Mouse (Mus musculus) limb, embryonic 10.5 days (tissue): ENCODE measurements at regions not wholly inside any gene's neighbourhood (a gene's known extent, or its start where the extent isn't known, plus 50 kb on each side); places are given as distances from the start of the nearest gene placed in this dataset.
"Not testable (repeated sequence)": the region's sequence is repeated elsewhere in the genome, so short reads cannot be mapped to it uniquely, and the experiment has no call there.

Experiments used
- DNase-seq: peaks from one replicate; pipeline ENCODE4 v3.0.0-alpha.2; 2017; ENCODE audit warnings: low spot score
- H3K27ac ChIP-seq: fragments of 300-500 bp; sonication (generic); 2 replicates; pipeline ENCODE4 v1.5.1; 2016; ENCODE audit warnings: mild to moderate bottlenecking
- H3K27me3 ChIP-seq: fragments of 300-500 bp; sonication (generic); 2 replicates; pipeline ENCODE4 v1.6.1; 2016; ENCODE audit warnings: low read depth, mild to moderate bottlenecking; ENCODE audit not compliant: poor library complexity, severe bottlenecking
- H3K36me3 ChIP-seq: fragments of 300-500 bp; sonication (generic); 2 replicates; pipeline ENCODE4 v1.6.1; 2016; ENCODE audit warnings: mild to moderate bottlenecking, moderate library complexity
- H3K4me1 ChIP-seq: fragments of 300-500 bp; sonication (generic); 2 replicates; pipeline ENCODE4 v1.6.1; 2016
- H3K4me3 ChIP-seq: fragments of 300-500 bp; sonication (generic); 2 replicates; pipeline ENCODE4 v1.5.1; 2016; ENCODE audit warnings: mild to moderate bottlenecking, moderate library complexity
- H3K9me3 ChIP-seq: fragments of 300-500 bp; sonication (generic); replicated peaks from 2 replicates; pipeline ENCODE4 v1.6.1; 2016; ENCODE audit warnings: mild to moderate bottlenecking
- WGBS: fragments of 180-500 bp; shearing (Covaris S2); methylation state at CpG from one replicate; pipeline ENCODE4 v1.1.7; 2016; 5-methylcytosine and 5-hydroxymethylcytosine counted together

DNA sequence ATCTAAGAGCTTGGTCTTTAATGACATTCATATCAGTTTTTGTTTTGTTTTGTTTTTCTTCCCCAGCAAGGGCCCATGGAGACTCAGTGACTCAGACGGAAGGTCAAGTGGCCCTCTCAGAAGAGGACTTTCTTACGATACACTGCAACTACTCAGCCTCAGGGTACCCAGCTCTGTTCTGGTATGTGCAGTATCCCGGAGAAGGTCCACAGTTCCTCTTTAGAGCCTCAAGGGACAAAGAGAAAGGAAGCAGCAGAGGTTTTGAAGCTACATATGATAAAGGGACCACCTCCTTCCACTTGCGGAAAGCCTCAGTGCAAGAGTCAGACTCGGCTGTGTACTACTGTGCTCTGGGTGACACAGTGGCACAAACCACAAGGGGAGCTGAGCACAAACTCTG, 512.2 kb upstream of the Olfr1507 start:
- not testable (repeated sequence) for H3K4me1 ChIP-seq, H3K27ac ChIP-seq, H3K36me3 ChIP-seq, H3K27me3 ChIP-seq, H3K9me3 ChIP-seq, DNase-seq, H3K4me3 ChIP-seq
- WGBS: no CpG with 5 or more reads among the region's 5 CpGs

DNA sequence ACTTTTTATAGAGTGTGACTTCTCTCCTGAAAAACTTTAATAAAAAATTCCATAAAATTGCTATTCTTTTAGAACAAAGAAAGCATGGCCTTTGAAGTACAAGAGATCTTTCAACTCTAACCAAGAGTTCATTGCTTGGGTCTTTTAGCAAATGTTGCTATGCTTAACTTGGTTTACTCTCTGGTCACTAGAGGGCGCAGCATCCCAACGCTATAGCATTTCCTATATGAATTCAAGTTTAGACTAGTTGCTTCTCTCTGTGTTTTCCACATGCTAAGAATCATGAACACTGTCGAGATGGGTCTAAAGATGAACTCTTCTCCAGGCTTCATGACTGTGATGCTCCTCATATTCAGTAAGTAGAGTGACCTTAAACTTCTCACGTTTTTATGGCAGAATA, 511.8 kb upstream of the Olfr1507 start:
- H3K27me3 ChIP-seq, H3K4me3 ChIP-seq, H3K36me3 ChIP-seq, H3K9me3 ChIP-seq, H3K4me1 ChIP-seq, H3K27ac ChIP-seq, DNase-seq: not testable (repeated sequence)
- WGBS: no CpG with 5 or more reads among the region's 4 CpGs

DNA sequence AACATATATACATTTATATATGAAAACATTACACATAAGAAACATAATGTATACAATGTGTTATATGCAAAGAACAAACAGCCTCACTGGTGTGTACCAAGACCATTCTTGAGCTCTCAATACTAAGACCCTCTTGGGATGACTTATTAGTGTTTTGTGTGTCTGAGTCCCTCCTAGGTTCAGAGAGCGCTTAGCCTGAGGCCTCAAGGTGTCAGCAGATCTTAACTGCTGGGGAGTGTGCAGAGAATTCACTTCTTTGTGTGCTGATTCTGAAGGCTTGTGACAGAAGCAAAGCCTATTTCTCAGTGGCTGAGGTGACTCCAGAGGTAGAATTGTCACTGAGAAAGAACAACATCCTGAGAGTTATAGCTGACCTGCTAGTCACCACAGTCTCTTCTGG, 505.7 kb upstream of the Olfr1507 start:
- H3K9me3 ChIP-seq, H3K4me3 ChIP-seq, H3K4me1 ChIP-seq, H3K27ac ChIP-seq, DNase-seq, H3K27me3 ChIP-seq, H3K36me3 ChIP-seq: not testable (repeated sequence)
- 74% methylated on average over 1 of the region's 1 CpGs for WGBS

DNA sequence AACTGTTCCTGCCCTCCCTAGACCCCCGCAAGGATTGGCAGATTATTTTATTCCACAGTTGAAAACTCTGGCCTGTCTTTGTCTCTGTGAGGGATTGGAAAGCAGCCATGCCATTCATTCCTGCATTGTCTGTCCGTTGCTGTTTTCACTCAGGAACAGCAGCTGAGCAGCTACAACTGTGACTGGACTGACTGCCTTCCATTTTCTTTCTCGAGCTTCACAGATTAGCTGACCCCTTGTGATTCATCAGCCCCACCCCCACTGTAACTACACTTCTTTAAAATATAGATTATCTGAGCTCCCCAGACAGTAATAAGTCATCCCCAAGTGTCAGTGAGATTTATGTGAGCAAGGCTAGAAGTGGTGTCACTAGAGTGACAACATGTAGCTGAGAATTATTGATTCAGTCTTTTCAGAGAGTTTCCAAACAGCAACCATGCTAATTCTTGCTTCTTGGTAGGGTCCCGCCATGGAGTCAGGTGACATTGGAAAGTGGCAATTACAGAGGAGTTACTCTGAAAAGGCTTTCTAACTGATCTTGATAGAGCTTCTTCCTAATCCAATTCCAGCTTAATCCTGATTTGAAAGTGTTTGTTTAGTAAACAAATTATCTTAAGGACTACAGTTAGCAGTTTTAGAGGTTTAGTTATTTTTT, 496.7 kb upstream of the Olfr1507 start:
- not testable (repeated sequence) for DNase-seq
- 55% methylated on average over 1 of the region's 4 CpGs for WGBS

DNA sequence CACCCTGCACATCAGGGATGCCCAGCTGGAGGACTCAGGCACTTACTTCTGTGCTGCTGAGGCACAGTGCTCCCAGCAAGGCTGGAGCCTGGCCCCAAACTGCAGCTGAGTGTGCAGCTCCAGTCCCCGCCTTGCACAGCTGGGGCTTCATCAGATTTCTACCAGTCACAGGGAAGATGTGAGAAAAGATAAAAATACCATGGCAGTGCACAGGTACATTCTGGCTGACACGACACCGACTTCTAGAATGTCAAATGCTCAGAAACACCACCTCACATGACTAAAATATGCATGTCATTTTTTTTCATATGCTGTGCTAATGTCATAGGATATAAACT, 495.7 kb upstream of the Olfr1507 start:
- WGBS: no CpG with 5 or more reads among the region's 3 CpGs
- H3K9me3 ChIP-seq, H3K27me3 ChIP-seq, H3K4me3 ChIP-seq, DNase-seq, H3K4me1 ChIP-seq, H3K27ac ChIP-seq, H3K36me3 ChIP-seq: not testable (repeated sequence)

More for the DNA sequence above, 496.7 kb upstream of the Olfr1507 start:
- not testable (repeated sequence) for H3K9me3 ChIP-seq, H3K4me1 ChIP-seq, H3K4me3 ChIP-seq, H3K27ac ChIP-seq, H3K36me3 ChIP-seq, H3K27me3 ChIP-seq

DNA sequence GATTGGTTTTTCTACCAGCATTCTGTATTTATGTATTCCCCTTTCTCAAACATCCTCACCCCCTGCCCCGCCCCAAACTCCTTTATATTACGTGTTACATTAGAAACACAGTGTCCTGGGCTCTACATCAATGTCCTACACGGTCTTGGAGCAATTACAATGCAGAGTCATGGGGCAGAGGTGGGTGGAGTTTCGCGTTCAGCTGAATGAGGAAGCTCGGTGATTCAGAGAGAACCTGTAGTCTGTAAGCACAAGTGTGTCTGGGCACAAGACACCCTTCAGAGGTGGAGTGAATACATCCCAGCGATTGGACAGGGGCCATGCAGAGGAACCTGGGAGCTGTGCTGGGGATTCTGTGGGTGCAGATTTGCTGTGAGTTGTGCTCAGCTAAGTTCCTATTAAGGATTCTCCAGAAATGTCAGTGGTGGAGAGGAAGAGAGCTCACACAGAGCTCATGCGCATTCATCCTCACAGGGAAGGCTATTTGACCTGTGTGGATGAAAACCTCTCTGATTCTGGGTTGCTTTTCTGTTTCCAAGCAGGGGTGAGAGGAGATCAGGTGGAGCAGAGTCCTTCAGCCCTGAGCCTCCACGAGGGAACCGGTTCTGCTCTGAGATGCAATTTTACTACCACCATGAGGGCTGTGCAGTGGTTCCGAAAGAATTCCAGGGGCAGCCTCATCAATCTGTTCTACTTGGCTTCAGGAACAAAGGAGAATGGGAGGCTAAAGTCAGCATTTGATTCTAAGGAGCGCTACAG, 495.2 kb upstream of the Olfr1507 start:
- not testable (repeated sequence) for H3K4me3 ChIP-seq, H3K36me3 ChIP-seq, H3K4me1 ChIP-seq, DNase-seq, H3K9me3 ChIP-seq, H3K27me3 ChIP-seq, H3K27ac ChIP-seq
- WGBS: 80% methylated on average over 1 of the region's 12 CpGs

DNA sequence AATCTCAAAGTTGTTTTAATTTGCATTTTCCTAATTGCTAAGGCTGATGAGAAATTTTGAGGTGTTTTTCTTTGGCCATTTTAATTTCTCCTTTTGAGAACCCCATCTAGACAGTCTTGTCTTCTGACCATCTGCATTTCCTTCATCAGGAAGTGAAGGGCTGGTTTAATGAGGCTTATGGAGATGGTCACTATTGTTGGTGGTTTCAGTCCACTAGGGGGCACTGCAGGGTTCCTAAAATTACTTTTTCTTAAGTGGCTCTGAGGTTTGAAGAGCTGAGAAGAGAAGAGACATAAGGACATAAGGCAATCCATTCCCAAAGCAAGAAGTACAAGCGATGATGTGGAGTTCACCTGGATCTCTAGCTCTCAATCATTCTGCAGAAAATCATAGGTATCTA, 494.4 kb upstream of the Olfr1507 start:
- H3K4me1 ChIP-seq, DNase-seq, H3K27ac ChIP-seq, H3K36me3 ChIP-seq, H3K4me3 ChIP-seq, H3K9me3 ChIP-seq, H3K27me3 ChIP-seq: not testable (repeated sequence)
- WGBS: 79% methylated on average over 1 of the region's 1 CpGs

DNA sequence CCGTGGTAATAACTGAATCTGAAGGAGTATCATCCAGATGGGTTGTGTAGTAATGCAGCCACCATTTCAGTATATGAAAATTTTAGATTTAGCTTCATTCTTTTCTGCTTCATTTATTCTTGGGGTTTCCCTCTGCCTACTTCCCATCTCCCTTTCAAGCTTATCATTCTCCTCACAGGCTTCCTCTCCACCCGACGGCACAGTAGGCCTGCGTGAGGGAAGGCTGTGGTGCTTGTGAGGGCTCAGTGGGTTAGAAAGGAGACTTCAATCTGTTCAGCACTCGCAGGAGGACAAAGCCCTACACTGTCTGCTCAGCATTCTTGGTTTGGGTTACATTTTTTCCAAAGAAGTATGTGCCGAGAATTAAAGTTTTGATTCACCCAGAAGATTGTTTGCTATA, 493.0 kb upstream of the Olfr1507 start:
- no CpG with 5 or more reads among the region's 6 CpGs for WGBS
- H3K36me3 ChIP-seq, H3K27me3 ChIP-seq, H3K9me3 ChIP-seq, H3K27ac ChIP-seq, H3K4me1 ChIP-seq, H3K4me3 ChIP-seq, DNase-seq: not testable (repeated sequence)

DNA sequence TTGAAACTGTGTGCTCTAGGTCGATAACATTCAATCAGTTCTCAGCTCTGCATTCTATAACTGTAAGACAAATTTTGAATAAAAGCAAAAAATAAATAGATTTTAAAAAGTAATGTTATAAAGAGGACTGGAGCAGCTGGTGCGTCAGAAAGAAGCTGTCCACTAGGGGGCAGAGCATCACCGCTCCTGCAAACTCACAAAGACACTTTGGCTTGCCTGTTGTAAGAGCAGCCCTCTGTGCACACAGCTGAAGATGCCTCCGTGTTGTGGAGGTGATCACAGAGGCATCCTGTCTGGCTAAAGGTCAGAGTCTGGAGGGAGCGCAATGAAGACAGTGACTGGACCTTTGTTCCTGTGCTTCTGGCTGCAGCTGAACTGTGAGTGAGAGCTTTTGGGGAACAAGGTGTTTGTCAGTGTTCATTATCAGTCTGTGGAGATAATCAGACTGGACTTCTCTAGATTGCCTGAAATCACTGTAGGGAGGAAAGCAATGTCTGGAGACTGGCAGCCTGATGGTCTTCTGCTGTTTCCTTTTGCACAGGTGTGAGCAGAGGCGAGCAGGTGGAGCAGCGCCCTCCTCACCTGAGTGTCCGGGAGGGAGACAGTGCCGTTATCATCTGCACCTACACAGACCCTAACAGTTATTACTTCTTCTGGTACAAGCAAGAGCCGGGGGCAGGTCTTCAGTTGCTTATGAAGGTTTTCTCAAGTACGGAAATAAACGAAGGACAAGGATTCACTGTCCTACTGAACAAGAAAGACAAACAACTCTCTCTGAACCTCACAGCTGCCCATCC, 476.9 kb upstream of the Olfr1507 start:
- not testable (repeated sequence) for H3K4me3 ChIP-seq, H3K27ac ChIP-seq, DNase-seq, H3K36me3 ChIP-seq, H3K4me1 ChIP-seq, H3K9me3 ChIP-seq, H3K27me3 ChIP-seq
- WGBS: no CpG with 5 or more reads among the region's 12 CpGs

DNA sequence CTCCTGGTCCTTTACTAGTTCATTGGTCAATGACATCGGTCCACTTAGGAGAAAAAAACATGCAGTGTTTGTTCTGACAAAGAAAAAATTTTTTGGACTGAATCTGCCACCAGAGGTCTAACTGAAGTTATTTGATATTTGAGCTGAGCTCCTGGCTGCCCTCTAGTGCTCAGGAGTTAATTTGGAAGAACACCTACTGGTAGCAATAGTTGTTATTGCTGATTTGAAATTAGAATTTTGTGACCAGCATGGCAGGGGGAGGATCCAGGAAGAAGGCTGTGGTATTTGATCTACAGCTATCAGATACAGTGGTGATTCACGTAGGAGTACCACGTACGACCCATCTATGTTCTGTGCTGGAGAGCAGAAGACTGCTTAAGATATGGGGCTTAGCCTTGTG, 466.6 kb upstream of the Olfr1507 start:
- H3K9me3 ChIP-seq, H3K27ac ChIP-seq, H3K27me3 ChIP-seq, H3K4me3 ChIP-seq, H3K4me1 ChIP-seq, DNase-seq, H3K36me3 ChIP-seq: not testable (repeated sequence)
- WGBS: 83% methylated on average over 3 of the region's 4 CpGs

DNA sequence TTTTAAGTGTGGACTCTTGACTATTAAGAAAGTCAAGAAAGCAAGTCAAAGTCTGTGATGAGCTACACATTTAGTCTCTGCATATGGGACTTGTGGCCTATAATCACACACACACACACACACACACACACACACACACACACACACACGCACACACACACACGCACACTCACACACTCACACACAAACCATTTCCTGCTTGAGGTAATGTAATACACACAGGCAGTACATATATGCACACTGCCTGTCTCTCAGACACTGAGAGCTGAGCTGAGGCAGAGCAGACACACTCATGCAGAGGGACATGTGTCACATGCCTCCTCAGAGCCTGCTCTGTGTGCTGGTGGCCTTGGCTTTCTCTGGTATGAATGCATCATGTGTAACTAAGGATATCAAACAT, 461.0 kb upstream of the Olfr1507 start:
- WGBS: 100% methylated on average over 2 of the region's 2 CpGs
- not testable (repeated sequence) for DNase-seq, H3K4me3 ChIP-seq

DNA sequence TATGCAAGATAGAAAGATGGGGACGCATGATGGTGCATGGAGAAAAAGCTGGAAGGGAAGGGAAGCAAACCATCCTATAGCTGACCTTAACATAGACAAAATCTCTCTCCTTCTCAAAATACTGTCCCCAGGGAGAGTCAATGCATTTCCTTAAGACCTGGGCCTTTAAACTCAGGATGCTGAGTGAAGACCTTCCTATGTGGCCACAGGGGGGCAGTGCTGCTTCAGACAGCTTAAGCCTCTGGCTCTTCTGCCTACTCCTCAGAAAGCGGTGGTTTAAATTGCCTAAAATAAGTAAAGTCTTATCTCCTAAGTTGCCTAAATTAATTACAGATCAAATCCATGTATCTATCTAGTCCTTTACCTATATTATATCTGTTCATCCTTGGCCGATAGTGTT, 449.4 kb upstream of the Olfr1507 start:
- not testable (repeated sequence) for H3K27me3 ChIP-seq, H3K4me1 ChIP-seq, H3K9me3 ChIP-seq, DNase-seq, H3K4me3 ChIP-seq, H3K36me3 ChIP-seq, H3K27ac ChIP-seq
- WGBS: no CpG with 5 or more reads among the region's 3 CpGs

More for the DNA sequence above, 461.0 kb upstream of the Olfr1507 start:
- H3K27me3 ChIP-seq, H3K36me3 ChIP-seq, H3K4me1 ChIP-seq, H3K27ac ChIP-seq, H3K9me3 ChIP-seq: not testable (repeated sequence)

DNA sequence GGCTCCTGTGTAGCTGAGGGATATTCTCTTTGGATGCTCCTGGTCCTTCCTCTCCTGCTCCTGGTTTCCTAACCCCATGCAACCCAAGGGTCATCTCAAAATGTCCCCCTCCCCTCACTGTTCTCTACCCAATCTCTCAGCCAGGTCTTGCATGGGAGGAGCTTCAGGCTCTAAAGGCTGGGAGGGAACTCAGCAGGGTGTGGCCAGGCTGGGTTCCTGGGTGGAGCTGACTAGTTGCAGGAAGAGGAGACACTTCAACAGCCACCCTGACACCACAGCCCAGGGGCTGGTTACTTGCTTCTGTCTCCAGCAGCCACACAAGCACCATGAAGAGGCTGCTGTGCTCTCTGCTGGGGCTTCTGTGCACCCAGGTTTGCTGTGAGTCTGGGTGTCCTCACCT, 446.9 kb upstream of the Olfr1507 start:
- H3K4me1 ChIP-seq, H3K27me3 ChIP-seq: not testable (repeated sequence)

More for the DNA sequence above, 446.9 kb upstream of the Olfr1507 start:
- not testable (repeated sequence) for DNase-seq, H3K9me3 ChIP-seq, H3K36me3 ChIP-seq, H3K4me3 ChIP-seq, H3K27ac ChIP-seq
